Mouse (Mus musculus): ENCODE measurements around the gene Mcf2. TPM values are rescaled to one million over a fixed set of nuclear protein-coding genes. Genes with fewer than 3 reads are reported as not detected.

The Mcf2 gene
- total RNA-seq, 1 experiment, result 16.3 TPM

DNA sequence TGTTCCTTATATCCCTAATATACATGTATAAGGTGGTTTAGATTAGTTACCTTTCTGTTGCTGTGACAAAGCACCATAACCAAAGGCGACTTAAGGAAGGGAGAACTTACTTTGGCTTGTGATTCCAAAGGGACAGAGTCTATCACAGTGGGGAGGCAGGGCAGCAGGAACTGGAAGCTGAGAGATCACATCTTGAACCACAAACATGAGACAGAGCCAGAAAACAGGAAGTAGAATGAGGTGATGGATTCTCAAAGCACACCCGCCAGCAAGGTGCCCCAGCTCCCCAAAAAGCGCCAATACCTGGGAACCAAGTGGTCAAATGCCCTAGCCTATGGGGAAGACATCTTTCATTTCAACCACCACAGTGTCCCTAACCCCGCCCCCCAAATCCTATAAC is 157.9 kb downstream of the Mcf2 start:
- no peaks in the 10 kb centered on the region for H3K4me1 ChIP-seq (ENCODE audit: control insufficient read depth in 2 of 2, insufficient read depth in 2 of 2, low read length in 2 of 2, poor library complexity in 1 of 2)
- no peak for DNase-seq (ENCODE audit: low read depth, low spot score)
- TF ChIP-seq HCFC1 (IDR thresholded peaks at IDR 0.05; ENCODE audit: borderline replicate concordance, insufficient read depth, low read length) (no peak), MAFK (IDR thresholded peaks at IDR 0.05; ENCODE audit: insufficient read depth, low read depth, low read length) (no peak), CHD2 (IDR thresholded peaks at IDR 0.05; ENCODE audit: low read depth, low read length) (no peak), ZC3H11A (IDR thresholded peaks at IDR 0.05; ENCODE audit: borderline replicate concordance, low read depth, low read length) (no peak), ZNF384 (IDR thresholded peaks at IDR 0.05; ENCODE audit: low read depth, low read length) (no peak)
- no peak overlapping the region for H3K4me3 ChIP-seq (ENCODE audit: insufficient read depth in 1 of 2, low read depth in 1 of 2, low read length in 2 of 2, poor library complexity in 1 of 2, severe bottlenecking in 1 of 2)
- H3K9ac ChIP-seq (ENCODE audit: insufficient read depth, low read depth, low read length, poor library complexity, severe bottlenecking), result no peak overlapping the region
- H3K27ac ChIP-seq (ENCODE audit: insufficient read depth, low read depth, low read length, poor library complexity, severe bottlenecking), result no peak overlapping the region
- no peaks in the 10 kb centered on the region for H3K36me3 ChIP-seq (ENCODE audit: control insufficient read depth, insufficient read depth, low read length, poor library complexity, severe bottlenecking)
- H3K9me3 ChIP-seq (ENCODE audit: control insufficient read depth, insufficient read depth, low read depth, low read length), result no peaks in the 10 kb centered on the region
- in situ Hi-C loops (cut with MboI; ENCODE audit: low sequenced_read_pairs in 2 of 2, unreplicated experiment in 2 of 2), result loop anchor here (25.0 kb wide), 1 partner anchor 441 kb away; no protein-coding TSS in a partner anchor

- H3K27ac ChIP-seq (ENCODE audit: insufficient read depth, low read depth, low read length, poor library complexity, severe bottlenecking), result no peak overlapping the region
- no peak overlapping the region for H3K9ac ChIP-seq (ENCODE audit: insufficient read depth, low read depth, low read length, poor library complexity, severe bottlenecking)
- no peak for TF ChIP-seq HCFC1 (IDR thresholded peaks at IDR 0.05; ENCODE audit: borderline replicate concordance, insufficient read depth, low read length)
- no peak for TF ChIP-seq CHD2 (IDR thresholded peaks at IDR 0.05; ENCODE audit: low read depth, low read length)
- TF ChIP-seq ZNF384 (IDR thresholded peaks at IDR 0.05; ENCODE audit: low read depth, low read length), result no peak
- TF ChIP-seq ZC3H11A (IDR thresholded peaks at IDR 0.05; ENCODE audit: borderline replicate concordance, low read depth, low read length), result no peak
- no peak for TF ChIP-seq MAFK (IDR thresholded peaks at IDR 0.05; ENCODE audit: insufficient read depth, low read depth, low read length)
- DNase-seq (ENCODE audit: low read depth, low spot score), result no peak
- no peak overlapping the region for H3K4me3 ChIP-seq (ENCODE audit: insufficient read depth in 1 of 2, low read depth in 1 of 2, low read length in 2 of 2, poor library complexity in 1 of 2, severe bottlenecking in 1 of 2)
- in situ Hi-C loops (cut with MboI; ENCODE audit: low sequenced_read_pairs in 2 of 2, unreplicated experiment in 2 of 2), result loop anchor here (25.0 kb wide), 1 partner anchor 448 kb away; no protein-coding TSS in a partner anchor
- H3K9me3 ChIP-seq (ENCODE audit: control insufficient read depth, insufficient read depth, low read depth, low read length), result no peaks in the 10 kb centered on the region
- H3K36me3 ChIP-seq (ENCODE audit: control insufficient read depth, insufficient read depth, low read length, poor library complexity, severe bottlenecking), result no peaks in the 10 kb centered on the region
- H3K4me1 ChIP-seq (ENCODE audit: control insufficient read depth in 2 of 2, insufficient read depth in 2 of 2, low read length in 2 of 2, poor library complexity in 1 of 2), result no peaks in the 10 kb centered on the region
These were observed 164.3 kb downstream of the Mcf2 start for GRCm38 (mm10) chrX:60014588-60014987.

DNA sequence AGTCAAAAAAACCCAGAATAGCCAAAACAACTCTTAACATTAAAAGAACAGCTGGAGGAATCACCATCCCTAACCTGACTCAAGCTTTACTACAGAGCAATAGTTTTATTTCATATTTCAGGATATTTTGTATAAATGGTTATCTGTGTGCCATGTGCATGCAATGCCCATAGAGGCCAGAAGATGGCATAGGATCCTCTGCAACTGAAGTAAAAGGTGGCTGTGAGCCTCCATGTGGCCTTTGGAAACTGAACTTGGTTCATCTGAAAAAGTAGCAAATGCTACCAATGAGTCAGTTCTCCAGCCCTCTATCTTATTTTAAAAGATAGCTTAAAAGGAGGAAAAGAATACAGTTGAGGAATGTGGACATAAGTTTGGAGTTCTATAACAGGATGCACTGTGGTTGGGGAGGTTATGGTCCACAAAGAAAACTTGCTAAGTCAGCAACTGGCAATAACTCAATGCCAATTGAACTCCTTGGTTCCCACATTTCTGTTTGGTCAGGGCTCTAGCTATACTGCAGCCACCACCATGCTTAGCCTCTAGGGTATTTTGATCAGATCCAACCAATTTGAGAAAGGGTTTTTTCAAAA is 165.7 kb downstream of the Mcf2 start:
- Histone ChIP-seq H3K27ac (ENCODE audit: insufficient read depth, low read depth, low read length, poor library complexity, severe bottlenecking) (no peak overlapping the region), H3K9me3 (ENCODE audit: control insufficient read depth, insufficient read depth, low read depth, low read length) (no peaks in the 10 kb centered on the region), H3K4me1 (ENCODE audit: control insufficient read depth in 2 of 2, insufficient read depth in 2 of 2, low read length in 2 of 2, poor library complexity in 1 of 2) (no peaks in the 10 kb centered on the region), H3K36me3 (ENCODE audit: control insufficient read depth, insufficient read depth, low read length, poor library complexity, severe bottlenecking) (no peaks in the 10 kb centered on the region), H3K9ac (ENCODE audit: insufficient read depth, low read depth, low read length, poor library complexity, severe bottlenecking) (no peak overlapping the region), H3K4me3 (ENCODE audit: insufficient read depth in 1 of 2, low read depth in 1 of 2, low read length in 2 of 2, poor library complexity in 1 of 2, severe bottlenecking in 1 of 2) (no peak overlapping the region)
- TF ChIP-seq ZC3H11A (IDR thresholded peaks at IDR 0.05; ENCODE audit: borderline replicate concordance, low read depth, low read length) (peak; percentile 13; the same call in 1 of the 2 replicates), CHD2 (IDR thresholded peaks at IDR 0.05; ENCODE audit: low read depth, low read length) (no peak), MAFK (IDR thresholded peaks at IDR 0.05; ENCODE audit: insufficient read depth, low read depth, low read length) (peak; percentile 38; the same call in 1 of the 2 replicates)
- in situ Hi-C loops (cut with MboI; ENCODE audit: low sequenced_read_pairs in 2 of 2, unreplicated experiment in 2 of 2), result loop anchor here (25.0 kb wide), 1 partner anchor 449 kb away; no protein-coding TSS in a partner anchor
- DNase-seq (ENCODE audit: low read depth, low spot score), result no peak

Other genes starting within 250 kb of the Mcf2 start
- gene F9, start 179.6 kb downstream of the Mcf2 start, total RNA-seq (2012; rRNA removed), result not detected in 2 replicates